Mouse (Mus musculus) ovary, postnatal 14 days (tissue): ENCODE measurements at regions not wholly inside any gene's neighbourhood (a gene's known extent, or its start where the extent isn't known, plus 50 kb on each side); places are given as distances from the start of the nearest gene placed in this dataset.

Source experiments
- DNase-seq: peaks from one replicate; pipeline ENCODE4 v3.0.0; 2022; ENCODE audit warnings: low spot score

DNA sequence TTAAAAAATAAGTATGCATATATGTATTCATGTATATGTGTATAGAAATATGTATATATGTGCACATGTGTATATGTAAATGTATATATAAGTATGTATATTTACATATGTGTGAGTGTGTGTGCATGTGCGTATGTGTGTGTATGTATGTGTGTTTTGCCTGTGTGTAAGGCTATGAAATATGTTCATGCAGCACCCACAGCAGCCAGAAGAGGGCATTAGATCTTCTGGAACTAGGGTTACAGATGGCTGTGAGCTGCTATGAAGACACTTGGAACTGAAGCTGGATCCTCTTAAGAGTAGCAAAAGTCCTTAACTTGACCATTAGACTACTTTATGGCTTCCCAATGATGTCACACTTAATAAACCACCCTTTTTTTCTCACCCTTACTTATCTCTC, 166.2 kb upstream of the Nampt start:
- DNase-seq, result no peak

DNA sequence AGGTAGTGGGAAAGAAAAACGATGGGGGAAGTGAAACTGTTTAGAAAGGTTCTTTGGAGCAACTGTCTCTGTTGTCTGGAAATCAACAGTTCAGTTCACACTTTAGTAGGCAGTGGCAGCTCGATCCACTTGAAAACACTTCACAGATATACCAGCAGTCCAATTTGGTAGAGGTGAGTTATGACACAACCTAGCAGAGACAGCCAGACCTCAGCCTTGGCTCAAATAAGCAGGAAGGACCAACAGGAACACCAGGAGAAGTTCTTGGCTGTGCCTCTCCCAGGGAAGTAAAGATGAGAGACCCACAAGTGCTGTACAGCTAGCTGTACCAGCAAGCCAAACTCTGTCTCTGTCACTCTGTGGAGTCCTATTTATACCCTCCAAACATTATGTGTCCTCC, 163.2 kb upstream of the Nampt start:
- no peak for DNase-seq

DNA sequence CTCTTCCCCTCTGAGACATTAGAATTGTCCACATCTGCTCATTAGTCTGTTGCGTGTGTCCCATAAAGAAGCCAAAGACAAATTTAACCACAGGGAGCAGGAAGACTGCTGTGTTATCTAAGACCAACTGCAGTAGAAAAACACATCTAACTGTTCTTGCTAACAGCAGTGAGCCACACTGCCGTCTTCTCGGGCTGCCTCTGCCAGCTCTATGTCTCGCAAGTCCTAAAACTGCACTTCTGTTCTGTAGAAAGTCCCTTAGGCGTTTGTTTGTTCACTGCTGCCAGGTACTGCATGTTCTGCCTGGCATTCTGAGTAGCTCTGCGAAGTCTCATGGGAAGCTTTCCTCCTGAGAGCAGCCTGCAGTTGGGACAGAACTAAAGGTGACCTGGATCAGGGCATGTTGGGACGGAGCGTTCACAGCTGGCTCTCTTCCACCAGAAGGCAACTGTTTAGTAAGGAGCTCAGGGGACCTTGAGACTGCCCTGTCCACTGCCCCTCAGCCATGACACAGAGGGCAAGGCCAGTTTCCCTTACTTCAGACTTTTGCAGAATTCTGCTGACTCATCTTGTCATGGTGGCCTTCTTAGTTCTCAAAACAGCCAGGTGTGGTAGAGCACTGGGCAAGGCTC, 157.4 kb upstream of the Nampt start:
- no peak for DNase-seq

DNA sequence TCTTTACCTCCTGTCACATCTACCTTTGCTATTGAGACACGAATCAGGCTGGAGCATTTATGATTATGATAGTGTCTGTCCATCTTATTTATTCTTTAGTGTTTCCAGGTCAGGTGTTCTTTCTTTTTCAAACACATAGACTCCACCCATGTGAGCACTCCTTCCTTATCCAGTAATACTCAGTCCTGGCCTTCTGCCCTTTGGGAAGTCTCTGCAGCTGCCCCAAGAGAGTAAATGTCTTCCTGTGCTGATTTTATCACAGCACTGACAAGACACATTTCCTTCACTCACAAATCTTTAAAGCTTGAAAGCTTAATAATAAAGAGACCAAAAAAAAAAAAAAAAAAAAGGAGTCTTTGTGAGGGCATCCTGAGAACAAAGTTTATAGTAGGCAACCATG, 153.3 kb upstream of the Nampt start:
- DNase-seq, result no peak

DNA sequence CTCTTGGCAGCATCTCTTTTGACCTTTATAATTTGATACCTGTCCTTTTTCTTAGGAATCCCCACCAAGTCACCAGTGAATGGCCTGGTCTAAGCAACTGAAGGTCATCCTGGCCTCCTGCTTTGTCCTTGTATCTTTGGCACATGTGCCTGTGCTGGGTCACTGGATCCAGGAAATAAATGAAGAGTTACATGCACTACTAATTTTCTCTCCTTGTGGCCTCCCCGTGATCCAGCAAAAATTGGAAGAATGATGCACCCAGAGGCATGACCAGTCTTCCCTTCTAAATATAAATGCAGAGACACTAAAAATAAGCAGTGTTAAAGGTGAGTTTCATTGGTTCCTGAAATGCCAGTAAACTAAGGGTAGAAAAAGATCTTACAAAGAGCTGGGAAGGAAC, 141.4 kb upstream of the Nampt start:
- no peak for DNase-seq

DNA sequence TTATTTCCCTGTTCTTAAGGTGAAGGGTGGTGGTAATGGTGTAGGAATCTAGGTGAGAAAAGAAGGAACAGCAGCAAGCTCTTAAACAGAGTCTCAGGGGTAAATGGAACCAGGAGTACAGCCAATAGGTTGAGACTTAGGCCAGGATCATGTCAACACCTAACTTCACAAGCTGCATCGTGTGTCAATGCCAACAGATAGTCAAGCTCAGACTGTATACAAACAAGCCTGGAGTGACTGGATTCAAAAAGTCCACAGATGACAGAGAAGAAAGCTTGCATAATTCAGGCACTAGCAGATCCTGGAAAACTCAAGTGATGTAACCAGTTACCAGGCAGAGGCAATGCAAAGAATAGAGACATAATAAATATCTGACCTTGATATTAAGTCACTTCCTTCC, 140.6 kb upstream of the Nampt start:
- no peak for DNase-seq

DNA sequence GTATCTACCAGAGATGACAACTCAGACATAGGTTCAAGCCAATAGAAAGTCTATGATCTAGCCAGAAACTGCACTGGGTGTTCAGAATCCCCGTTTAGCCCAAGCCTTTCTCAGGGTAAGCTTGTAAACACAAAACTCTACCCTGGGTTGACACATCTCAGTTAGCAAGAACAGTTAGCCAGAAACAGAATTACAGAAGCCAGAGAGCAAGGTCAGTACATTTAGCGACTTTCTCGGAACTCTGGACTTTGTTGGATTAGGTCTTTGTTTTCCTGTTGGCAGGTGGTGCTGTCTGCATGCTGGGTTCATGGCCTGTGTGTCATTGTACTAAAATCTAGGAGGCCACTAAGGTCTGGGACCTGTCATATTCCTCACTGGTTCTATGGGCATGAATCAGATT, 137.4 kb upstream of the Nampt start:
- DNase-seq, result no peak

DNA sequence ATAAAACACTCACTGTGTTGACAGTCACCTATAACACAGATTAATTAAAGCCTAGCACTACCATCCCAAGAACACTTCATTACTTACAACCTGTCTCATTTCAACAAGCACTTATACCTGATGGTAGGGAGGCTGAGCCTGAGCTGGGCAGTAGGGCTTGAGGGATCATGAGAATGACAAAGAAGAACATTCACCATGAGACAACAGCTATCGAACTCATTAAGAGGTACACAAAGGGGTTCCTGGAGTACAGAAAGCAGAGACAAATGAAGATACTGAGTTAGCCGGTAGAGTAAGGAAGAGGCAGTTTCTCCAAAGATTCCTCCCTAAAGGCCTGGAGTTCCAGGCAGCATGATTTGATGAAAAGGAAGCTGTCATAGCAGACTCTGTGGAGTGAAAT, 136.0 kb upstream of the Nampt start:
- DNase-seq, result no peak

DNA sequence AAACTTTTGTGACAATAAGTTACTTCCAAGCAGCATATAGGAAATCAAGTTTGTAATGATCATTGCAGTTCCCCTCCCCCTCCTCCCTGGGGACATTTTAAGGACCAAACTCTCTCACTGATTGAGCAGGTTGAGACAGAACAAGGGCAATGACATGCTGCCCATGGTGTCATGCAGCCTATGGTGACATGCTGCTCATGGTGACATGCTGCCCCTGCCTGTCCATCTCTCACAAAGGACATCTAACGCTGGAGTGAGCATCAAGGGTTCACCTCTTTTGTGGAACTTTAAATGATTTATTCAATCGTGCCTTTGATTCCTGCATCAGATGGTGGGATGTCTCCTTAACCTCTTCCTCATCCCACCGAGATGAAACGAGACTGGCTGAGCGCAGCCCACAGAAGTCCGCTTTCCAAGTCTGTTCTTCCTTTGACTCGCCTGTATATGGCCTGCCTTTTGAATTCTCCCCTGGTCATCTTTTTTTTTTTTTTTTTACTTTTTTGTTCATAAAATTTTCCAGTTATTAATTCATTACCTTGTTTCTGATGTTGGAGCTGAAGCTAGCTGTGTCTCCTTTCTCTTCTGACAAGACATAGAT, 133.5 kb upstream of the Nampt start:
- DNase-seq, result no peak

DNA sequence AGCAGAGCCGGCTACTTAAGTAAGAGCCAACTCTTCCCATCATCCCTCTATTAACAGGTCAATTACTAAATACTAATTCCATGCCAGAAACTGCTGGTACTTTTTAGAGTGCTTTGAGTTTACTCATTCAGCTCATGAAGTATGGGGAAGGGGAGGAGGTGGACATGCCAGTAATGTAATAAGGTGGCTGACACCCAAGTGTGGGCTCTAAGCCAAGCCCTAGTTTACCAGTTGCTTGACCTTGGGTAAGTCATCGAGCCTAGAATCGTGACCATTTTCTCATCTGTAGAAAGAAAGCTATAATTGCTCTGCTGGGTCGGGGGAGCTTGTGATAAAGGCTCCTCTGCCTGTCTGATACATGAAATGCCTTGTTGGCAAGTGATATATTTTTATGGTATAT, 130.0 kb upstream of the Nampt start:
- no peak for DNase-seq

DNA sequence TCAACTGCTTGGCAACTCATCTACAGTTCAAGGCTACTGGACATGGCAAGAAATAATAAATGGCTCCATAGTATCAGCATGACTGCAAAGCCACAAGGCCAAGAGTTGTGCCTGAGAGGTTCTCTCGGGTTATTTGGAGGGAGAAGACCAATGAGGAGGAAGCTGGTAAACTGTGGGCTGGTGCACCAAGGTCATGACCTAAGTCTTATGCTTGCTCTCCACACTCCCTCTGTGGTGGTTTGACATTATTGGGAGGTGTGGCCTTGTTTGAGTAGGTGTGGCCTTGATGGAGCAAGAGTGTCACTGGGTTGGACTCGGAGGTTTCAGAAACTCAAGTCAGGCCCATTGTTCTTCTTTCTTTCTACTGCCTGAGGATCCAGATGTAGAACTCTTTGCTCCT, 129.2 kb upstream of the Nampt start:
- DNase-seq, result no peak

DNA sequence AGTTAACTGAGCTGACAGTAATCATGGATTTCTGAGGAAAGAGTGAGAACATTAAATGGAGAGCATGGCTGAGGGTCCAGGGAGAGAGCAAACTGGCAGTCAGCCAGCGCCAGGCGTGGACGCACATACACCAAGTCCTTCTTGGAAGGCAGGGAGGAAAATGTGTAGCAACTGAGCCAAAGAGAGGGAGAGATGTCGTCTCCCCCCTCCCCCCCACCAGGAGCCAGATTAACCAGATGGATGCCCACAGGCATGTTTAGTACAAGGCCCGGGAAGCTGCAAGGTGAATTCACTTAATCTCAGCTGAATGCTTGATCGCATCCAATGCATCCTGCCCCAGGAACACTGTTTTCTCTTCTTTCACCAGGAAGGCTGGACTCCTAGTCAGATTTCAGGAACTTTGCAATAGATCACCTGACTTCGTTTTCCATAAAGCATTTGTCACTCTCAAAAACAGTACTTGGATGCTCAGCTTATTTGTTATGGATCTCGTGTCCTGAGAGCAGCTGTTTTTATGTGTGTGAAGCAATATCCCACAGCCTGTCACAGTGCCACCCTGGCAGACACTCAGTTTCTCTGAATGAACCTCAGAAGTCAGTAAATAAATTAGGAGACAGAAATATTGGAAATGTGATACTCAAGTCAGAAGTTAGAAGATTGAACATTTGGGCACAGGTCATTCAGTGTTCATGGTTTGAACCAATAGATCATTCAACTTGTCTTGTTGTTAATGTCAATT, 127.1 kb upstream of the Nampt start:
- DNase-seq, result no peak

DNA sequence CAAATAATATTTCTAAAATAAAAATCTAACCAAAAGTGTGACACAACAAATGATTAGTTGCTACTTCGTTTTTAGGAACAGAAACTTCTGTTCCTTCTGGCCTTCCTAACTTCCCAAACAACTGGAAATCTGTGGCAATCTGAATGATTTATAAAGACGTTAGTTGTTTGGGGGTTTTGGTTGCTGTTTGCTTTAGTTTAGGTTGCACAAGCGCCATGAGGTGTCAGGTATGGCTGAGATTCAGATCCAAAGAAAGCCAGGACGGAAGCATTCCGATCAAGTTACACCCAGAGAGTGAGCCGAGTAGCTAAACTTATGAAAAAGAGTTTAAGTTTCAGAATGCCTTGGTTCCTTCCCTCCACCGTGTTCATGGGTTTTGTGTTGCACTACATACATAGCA, 126.4 kb upstream of the Nampt start:
- DNase-seq, result no peak

DNA sequence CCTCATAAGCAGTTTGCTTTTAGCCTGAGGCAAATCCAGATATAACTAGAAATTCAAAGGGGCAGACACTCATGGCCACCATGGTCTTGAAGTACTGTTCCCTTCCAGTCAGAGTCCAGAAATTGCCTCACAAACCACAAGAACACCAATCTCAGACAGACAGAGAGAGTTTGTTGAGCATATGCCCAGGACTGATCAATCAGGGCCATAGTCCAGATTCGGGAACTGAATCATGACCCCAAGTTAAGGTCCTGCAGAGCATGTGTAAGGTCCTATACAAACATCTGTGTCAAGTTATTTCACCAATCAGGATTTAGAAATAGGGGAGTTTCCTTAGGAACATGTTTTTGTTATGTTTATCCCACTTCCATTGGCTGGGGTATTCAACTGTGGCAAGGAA, 125.7 kb upstream of the Nampt start:
- no peak for DNase-seq

DNA sequence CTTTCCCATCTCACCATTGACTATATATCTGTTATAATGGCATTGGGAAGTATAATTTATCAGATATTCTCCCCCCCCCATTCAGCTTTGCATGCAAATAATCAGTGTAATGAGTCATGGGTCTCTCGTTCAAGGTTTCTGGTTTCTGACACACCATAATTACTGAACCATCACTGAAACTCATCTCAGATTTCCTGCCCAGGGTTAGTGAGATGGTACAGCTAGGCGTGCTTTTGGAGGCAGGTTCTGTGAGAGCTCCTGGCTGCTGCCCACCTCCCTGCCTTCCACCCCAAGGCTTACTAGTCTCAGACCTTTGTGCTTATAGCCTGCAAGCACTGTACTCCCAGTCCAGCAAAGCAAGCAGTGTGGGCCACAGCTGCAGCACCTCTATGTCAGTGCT, 122.5 kb upstream of the Nampt start:
- no peak for DNase-seq

DNA sequence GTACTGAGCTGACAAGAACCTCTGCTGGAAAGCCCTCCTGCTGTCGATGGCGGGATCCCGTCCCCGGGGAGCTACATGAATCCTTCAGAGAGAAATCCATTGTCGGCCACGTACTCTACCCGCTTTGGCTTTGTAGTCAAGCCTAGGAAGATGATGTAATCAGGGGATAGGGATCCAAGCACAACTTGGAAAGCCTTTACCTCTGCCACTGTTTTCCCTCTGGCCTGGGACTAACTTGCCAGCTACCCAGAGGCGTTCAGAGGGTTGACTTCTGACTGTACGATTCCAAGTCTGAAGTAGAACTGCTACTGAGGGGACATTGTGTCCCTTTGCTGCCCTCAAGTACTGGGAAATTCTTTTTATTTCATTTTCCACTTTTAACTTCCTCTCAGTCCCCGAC, 110.2 kb upstream of the Nampt start:
- DNase-seq, result no peak

DNA sequence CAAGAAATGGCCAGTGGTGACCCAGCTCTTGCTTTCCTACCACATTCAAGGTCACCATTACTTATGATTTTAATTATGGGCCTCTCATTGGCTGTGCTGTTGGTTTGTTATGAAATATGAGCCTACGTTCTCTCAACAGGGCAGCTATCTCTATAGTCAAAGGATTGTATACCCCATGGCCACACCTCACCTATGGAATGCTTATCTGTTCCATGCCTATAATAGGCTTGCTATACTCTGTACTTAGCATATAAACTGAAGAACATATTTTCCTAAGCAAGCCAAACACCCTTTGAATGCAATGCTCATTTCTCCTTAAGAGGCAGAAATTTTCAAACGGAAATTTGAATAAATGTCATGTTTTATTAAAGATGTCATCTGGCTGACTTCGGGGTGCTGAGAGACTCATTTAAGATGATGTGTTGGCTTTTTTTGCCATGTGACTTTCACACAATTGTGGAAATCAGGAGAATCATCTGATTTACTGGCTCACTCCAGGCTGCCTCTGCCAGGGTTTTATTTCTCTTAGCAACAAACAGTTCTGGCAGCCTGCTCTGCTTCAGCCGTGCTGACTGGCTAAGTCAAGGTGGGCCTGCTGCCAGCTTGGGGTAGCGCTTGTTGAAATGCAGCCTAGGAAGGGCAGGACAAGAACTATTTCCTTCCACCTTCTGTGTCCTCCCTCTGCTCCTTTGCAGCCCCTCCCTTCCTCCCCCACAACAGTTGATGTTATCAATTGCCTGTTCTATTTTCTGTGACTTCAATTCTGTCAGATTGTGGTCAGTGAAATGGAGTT, 102.0 kb upstream of the Nampt start:
- peak; percentile 67 for DNase-seq

DNA sequence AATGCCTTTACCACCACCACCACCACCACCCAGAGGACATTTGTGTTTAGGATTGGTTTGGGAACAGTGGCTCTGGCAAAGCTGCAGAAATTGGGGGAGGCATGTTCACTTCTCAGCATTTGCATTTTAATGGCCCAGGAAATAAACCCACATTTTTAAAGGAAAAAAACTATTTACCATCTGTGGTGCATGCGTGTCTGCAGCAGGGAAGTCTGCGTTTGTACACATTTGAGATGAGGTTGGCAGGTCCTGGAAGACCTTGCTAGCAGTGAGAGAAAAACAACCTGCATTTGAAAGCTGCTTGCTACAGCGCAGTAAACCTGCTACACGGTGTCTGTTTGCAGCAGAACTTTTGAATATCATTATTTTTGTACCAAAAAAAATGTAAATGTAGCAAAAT, 100.1 kb upstream of the Nampt start:
- DNase-seq, result no peak

DNA sequence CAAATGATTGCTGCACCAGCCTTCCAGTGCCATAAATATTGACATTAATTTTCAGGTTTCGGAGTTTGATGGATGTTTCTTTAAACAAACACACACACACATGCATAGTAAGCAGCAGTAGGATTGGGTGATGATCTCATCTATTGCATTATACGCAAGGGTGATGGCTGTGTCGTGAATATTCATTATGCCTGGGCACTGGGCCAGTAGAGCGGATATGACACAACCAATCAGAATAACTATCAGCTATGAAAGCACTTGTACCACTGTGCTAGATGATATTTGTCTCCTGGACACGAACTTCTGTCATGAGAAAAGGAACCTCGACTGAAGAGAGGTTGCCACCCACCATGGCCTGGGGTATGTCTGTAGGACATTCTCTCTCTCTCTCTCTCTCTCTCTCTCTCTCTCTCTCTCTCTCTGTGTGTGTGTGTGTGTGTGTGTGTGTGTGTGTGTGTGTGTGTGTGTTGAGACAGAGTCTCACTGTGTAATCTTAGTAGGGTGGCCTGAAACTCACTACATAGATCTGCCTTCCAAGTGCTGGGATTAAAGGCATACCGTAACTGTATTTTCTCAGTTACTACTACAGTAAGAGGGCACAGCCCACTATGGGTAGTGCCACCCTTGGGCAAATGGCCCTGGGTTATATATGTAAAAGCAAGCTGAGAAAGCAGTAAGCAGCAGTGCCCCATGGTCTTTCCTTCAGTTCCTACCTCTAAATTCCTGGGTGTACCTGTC, 94.7 kb upstream of the Nampt start:
- DNase-seq, result no peak

DNA sequence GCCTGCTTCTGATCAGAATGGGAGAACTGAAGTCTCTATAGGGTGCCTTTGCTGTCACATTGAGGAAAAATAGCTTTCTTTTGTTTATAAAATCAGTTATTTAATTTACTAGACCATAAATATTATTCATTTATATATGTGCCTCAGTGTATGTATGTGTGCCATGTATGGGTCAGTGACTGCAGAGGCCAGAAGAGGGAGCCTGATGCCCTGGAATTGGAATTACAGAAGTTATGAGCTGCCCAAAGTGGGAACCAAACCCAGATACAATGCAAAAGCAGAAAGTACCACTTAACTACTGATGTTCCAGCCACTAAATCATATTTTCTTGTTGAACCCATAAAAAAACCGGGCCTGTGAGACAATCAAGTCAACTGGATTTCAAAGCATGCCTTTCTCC, 91.8 kb upstream of the Nampt start:
- DNase-seq, result no peak

DNA sequence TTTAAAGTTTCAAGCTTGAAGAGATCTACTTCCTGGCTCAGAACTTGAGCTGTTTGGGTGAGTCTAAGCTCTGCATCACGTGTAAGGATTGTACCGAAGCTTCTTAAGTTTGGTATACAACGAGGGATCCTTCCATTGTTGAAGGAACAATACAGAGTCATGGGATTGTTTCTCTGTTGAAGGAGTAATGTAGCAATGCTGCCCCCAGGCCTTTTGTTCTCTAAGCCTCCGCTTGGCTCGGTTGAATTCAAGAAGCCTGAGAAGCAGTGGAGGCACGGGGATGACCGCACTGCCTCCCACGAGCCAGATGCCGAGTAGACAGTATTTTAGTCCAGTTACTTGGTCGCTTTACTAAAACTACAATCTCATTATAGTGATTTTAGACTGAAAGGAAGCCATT, 90.9 kb upstream of the Nampt start:
- no peak for DNase-seq

DNA sequence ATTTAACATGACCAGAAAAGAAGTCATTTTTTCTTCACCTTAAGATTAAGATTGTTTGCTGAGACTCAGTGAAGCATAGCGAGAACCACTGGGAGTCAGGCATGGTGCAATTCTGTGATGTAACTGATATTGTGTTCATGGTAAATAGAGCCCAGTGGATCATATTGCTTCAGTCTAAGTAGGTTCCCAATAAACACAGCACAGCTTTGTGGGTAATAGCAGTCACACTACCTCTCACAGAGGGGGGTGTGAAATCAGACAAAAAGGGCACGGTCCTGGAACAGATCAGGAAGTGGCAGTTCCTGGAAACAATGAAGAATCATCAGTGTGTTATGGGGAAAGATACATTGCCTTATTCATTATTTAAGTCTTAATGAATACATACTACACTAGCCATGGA, 84.1 kb upstream of the Nampt start:
- DNase-seq, result no peak
